Mouse (Mus musculus): Measurements from ENCODE around the gene Qrich2.

The Qrich2 gene

DNA sequence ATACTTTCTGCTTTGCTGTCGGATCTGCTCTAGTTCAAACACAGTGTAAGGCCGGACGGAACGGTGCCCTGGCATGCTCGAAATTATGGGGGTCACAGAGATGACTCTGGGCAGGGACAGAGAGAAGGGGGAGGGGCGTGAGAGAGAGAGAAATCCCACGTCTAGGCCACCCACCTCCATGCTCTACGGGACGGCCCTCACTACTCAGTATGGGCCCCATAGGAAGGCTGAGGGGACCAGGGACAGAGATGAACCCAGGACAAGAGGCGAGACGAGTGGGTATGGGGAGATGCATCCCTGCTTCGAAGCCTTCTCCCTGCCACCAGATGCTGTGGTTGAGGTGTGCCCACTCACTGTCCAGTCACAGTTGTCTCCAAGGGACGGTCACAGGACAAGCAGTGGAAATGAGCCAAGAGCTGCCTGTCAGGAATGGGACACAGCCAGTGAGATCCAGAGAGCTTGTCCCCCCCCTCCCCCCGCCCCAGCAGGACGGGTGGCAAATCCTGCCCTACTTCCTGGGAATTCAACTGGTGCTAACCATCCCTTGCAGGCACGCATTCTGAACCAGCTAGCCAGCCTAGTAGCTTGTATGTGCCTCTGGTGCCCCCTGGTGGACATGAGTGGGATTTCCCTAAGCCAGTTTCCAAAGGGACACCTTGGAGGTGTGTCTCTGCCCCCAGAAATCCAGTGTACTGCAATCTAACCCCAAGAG is 20.3 kb downstream of the Qrich2 start:
- peak; percentile 86 to 95 for DNase-seq (ENCODE audit: low spot score in 2 of 2)

DNA sequence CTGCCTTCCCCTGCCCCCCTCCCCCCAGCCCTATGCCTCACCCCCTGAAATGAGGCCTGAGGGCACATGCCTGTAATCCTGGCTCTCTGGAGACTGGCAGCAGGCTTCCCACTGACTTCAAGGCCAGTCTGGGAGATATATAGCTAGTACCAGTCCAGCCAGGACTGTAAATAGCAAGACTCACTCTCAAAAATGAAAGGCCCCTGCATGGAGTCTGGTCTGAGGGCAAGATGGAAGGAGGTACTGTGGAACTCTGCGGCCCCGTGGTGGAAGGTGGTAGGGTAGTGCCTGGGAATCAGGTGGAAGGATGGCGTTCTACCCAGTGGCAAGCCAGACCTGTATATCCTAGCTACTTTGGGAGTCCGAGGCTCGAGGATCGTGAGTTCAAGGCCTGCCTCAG is 22.1 kb downstream of the Qrich2 start:
- no peak for DNase-seq (ENCODE audit: low spot score in 2 of 2)

DNA sequence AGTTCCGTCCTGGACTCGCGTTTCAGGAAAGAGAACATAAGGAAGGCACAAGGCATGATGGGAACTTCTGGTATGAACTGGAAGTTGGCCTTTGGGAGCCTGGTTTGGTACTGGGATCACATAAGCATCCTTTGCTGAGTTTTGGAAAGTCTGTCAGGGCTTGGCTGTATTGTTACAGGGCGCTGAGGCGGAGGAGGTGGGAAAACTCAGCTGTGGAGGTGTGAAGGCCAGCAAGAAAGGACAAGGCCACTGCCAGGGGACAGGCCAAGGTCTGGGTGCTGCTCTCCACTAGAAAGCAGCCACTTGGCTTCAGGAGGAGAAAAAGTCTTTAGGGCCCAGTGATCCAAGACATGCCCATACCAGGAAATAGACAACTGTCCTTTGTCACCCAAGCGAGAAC is 22.7 kb downstream of the Qrich2 start:
- DNase-seq (ENCODE audit: low spot score in 2 of 2): no peak

DNA sequence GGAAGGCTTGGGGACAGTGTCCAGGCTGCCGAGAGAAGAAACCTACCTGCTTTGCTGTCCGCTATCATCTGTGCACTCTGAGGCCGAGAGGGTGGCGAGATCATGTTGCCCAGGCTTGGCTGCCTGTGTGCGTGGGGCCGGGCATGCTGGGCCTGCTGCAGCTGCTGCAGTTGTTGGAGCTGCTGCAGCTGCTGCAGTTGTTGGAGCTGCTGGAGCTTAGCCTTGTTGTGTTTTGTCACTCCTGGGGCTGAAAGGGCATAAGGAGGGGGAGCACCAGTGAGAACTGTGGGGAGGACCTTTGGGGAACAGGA is 23.2 kb downstream of the Qrich2 start:
- no peak for DNase-seq (ENCODE audit: low spot score in 2 of 2)

DNA sequence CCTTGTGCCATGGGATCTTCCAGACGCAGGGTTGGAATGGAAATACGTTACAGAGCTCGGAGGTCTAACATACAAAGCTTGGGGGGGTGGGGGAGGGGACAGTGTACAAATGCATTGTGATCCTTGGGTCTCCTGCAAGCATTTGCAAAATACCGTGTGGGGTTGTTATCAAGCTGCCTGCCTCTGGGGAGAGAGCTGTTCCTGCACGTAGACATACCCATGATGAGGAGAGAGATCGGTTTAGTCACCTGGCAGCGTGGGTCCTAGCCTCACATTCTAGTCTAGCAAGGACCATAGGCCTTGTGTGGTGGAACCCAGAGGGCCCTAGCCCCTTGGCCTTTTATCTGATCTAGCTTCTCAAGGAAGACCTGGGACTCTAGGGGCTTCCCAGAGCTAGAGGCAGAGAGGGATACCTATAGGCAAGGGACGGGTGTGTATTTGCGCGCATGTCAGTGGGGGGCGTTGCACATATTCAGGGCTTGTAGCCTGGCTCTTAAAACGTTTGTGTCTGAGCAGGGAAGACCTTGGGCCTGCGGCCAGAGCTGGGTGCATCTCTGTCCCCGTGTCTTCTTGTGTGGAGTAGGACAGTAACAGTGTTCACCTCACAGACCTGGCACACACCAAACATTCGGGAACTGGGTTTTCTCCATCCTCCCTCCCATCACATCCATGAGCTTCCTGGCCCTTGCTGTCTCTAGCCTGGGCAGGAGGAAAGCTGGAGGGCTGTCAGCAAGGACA is 23.7 kb downstream of the Qrich2 start:
- no peak for DNase-seq (ENCODE audit: low spot score in 2 of 2)

DNA sequence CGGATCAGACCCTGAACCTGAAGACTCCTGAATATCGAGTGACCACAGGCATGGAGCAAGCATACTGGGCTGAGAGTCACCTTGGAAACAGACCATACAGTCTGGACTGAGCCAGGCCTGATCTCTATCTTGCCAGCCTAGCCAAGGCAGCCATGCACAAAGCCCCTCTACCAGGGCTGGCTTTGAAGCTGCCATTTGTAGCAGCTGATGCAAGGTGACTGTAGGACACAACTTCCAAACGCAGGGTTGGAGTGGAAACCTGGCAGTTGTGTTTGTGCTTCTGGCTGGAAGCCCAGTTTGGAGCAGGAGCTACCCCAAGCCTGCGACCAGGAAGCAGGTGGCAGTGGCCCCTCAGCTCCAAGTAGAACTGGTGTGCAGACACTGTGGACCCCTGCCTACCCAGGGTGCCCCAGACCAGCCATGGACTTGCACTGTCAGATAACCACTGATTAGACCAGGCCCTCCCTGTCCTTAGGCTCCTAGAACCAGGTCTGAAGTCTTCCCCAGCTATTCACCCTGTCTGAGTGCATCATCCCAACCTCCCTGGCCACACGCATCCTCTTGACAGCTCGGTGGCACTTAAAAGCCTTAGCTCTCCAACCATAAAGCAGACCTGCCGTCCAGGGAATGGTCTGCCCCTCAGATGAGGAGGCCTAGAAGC is 25.5 kb downstream of the Qrich2 start:
- no peak for DNase-seq (ENCODE audit: low spot score in 2 of 2)

DNA sequence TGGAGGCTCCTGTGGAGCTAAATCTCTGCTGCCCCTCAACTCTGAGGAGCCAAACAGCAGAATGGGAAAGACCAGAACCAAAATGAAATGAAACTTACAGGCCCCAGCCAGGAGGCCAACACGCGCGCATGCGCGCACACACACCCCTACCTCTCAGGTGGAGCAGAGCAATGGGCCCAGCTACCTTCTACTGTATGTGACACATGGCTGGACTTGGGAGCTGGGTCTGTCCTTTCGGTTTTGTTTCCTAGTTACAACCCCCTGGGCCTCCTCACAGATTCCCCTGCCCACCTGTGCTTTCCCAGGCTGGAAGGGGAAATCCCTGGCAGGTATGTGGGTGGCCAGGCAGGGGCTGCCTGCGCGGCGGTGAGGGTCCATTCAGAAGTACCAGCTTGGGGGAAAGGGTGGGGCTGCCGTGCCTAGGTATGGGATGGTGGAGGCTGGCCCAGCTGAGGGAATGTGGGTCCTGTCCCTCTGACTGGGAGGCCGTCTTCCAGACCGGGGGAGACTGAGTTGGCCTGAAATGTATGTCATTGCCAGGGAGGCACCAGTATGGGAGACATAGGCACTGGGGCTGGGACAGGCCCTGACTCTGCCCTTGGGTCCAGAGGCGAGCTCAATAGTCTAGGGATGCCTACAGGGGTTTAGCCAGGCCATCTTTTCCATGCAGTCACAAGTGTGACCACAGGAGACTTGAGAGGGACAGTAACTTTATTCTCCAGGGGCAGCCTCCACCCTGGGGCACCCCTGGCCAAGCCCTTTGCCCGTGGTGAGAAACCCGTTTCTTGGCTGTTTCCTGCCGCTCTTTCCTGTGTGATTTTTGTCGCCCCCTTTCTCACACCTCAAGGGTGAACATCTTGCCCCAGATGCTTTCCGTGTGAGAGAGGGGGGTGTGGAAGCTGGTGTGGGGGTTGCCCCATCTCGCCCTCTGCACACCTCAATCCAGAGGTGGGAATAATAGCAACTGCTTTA is 26.5 kb downstream of the Qrich2 start:
- DNase-seq (ENCODE audit: low spot score in 2 of 2): no peak

DNA sequence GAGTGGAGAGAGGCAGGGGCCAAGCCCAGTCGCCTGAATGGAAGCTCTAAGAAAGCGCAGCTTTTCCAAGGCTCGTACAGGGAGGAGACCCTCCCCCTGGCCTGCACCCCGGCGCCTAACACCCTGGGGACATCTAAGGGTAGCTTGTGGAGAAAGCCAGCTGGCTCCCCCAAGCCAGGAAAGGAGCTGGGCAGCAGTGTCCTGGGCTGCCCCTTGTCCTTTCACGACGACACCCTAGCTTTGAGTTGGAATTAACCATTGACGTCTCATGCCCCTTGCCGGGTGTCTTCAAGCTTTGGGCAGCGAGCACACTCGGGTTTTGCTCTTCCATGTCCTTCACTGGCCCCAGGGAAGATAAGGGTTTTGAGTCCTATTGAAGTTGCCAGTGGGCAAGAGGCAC is 28.5 kb downstream of the Qrich2 start:
- DNase-seq (ENCODE audit: low spot score in 2 of 2): no peak

DNA sequence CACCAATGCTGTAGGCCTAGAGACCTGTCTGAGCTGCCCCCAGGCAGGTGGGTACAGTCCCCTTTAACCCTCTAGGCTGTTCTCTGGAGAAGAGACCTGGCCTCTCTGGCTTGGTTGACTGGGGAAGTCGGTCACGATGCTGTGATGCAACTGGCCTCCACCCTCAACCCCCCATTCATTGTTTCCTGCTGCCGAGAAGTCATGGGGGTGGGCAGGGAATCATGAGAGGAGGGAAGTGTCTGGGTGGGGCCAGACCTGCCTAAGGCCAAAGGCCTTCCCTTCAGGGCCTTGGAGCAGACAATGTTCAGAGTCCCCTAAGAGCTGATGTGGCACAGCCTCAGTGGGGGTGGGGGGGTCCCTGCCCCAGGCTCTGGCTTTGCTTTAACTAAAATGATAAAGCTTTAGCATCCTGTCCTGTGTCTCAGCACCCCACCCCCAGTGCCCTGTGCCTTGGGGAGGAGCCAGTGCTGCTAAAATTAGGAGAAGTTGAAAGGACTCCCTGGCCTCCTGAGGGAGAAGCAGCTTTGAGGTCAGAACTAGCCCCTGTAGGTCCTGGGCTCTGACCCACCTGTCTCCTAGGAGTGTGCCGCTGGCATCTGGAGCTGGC is 29.2 kb downstream of the Qrich2 start:
- DNase-seq (ENCODE audit: low spot score in 2 of 2): no peak

DNA sequence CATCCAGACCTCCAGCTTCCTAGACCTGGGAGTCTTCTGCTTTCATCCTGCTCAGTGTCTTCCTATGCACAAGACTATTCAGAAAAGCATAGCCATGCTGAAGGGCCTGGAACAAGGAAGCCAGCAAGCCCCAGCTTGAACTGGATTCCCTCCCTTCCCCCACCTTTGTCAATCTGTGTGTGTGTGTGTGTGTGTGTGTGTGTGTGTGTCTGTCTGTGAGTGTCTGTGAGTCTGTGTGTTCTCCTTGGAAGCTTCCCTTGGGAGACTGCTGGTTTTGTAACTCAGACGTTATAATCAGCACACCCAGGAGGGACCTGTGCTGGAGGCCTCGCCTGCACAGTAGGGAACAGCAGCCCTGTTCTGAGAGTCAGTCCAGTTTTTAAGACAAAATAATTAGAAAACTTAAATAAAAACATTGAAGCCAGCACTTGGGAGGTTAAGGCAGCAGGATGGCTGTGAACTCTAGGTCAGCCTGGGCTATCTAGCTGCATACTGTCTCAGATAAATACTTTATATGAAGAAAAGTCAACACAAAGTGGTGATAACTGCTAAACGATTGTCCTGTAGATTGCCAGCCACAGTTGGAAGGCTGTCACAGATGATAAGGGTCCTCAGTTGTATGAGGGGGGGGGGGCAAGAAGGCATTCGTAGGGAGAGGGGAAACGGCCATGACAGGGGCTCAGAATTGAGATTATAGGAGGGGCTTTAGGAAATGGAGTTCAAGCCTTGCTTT is 29.9 kb downstream of the Qrich2 start:
- DNase-seq (ENCODE audit: low spot score in 2 of 2): no peak

DNA sequence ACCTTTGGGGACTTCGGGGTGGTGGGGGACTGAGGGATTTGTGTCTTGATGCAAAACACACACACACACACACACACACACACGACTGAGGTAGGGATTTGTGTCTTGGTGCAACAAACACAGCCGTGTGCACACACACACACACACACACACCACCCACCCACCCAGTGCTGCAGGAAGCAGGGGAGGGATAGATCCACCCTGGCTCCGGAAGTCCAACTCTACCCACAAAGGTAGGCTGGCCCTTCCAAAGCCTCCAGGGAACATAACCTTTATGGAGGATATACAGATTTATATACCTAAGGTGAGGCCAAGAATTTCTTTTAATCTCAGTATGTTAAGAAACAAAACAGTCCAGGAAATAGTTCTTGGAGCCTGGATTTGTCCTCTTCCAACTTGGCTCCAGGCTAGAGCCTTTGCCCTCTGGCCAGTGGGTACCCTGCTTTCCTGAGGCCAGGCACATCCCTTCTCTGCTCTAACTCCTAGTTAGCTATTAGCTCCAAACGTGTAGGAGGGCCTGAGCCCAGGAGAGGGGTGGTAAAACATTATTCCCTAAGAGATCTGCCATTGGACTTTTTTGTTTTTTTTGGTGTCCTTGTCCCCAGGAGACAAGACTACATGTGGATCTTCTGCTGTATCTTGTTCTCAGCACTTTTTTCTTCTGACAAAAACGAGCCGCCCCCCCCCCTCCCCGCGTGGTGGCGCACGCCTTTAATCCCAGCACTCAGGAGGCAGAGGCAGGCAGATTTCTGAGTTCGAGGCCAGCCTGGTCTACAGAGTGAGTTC is 30.9 kb downstream of the Qrich2 start:
- no peak for DNase-seq (ENCODE audit: low spot score in 2 of 2)

DNA sequence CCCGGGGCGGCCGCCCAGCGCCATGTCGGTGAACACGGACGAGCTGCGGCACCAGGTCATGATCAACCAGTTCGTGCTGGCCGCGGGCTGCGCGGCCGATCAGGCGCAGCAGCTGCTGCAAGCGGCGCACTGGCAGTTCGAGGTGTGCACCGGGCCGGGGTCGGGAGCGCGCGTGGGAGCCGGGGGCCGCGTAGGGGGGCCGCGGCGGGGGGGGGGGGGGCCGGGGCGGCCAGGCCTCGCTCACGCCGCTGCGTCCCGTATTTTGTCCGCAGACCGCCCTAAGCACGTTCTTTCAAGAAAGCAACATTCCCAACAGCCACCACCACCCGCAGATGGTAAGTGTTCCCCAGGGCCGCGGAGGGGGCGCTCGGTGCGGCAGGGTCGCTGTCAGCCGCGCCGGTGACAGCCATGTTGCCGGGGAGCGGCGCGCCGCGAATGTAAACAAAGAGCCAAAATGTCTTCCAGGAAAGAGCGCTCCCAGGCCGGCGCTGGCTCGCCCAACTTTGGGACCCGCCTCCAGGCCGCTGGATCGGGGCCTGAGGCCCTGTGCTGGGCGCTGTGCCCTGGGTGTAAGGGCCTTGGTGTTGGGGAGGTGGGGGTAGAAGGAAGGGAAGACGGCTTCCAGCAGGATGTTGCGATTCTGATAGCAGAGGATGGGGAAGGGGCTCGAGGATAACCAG is 31.6 kb downstream of the Qrich2 start:
- DNase-seq (ENCODE audit: low spot score in 2 of 2): peak in 1 of 2 experiments; percentile 59

DNA sequence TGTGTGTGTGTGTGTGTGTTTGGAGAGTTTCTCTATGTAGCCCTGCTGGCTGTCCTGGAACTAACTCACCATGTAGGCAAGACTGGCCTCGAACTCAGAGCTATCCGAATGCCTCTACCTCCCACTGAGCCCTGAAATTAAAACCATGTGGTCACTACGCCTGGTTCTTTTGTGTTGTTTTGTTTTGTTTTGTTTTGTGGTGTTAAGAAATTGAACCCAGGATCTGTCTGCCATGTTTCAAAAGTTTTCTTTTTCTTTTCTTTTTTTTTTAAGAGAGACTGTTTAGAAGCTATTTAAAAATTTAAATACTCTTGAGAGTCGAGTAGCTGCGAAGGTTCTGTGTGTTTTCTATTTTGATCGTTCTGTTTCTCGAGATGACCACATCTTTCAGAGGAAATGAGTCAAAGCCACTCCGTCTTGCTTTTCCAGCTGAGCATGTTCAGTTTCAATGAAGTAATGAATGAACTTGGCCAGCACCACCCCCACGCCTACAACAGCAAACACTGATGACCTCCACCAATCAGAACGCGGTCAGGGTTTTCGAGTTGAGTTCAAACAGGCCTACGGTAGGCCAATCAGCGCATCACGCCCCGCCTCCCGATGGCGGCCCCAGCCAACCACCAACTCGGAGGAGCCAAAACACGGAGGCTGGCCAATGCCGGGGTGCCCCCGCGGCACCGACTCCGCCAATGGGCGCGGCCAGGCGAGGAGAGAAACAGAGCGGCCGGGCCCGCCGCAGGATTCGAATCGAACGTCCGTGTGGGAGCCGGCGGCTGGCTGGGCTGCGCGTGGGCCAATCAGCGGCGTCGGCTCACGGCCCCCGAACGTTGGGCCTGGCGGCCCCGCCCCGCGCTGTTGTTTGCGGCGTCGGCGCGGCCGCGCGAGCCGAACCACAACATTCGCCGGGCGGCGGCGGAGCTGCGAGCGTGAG is 32.4 kb downstream of the Qrich2 start, which contains the start of gene Ubald2:
Gene Ubald2 (plus strand): TSS at position 739 of the 931 bp plus-strand sequence.
- DNase-seq (ENCODE audit: low spot score in 2 of 2): peak; percentile 97 to 98

DNA sequence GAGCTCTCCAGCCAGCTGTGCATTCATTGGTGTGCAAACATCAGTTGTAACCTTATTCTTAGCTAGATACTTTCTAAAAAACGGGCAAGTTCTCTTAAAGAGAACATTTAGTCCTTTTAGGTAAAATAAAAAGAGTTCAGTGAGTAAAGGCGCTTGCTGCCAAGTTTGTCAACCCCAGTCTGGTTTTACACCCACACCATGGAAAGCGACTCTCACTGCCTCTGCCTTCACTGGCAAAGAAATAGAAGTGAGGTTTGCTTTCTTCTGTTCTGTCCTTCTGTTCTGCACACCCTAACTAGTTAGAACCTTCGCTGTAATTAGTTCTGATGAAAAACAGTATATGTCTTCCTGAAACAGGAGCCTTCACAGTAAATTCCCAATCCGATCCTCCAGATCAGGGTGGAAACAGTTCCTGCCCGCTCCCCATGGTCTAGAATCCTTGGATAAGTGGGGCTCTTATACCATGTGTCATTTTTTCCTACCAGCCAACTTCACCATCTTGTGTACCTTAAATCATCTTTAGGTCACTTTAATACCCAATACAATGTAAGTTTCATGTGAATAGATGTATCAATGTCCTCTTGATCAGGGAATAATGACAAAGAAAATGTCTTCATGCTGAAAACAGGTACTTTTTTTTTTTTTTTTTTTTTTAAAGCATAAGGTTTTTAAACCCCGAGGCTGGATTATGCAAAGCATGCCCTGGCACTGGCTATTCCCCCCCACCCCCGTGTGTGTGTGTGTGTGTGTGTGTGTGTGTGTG is 33.3 kb downstream of the Qrich2 start:
- no peak for DNase-seq (ENCODE audit: low spot score in 2 of 2)

DNA sequence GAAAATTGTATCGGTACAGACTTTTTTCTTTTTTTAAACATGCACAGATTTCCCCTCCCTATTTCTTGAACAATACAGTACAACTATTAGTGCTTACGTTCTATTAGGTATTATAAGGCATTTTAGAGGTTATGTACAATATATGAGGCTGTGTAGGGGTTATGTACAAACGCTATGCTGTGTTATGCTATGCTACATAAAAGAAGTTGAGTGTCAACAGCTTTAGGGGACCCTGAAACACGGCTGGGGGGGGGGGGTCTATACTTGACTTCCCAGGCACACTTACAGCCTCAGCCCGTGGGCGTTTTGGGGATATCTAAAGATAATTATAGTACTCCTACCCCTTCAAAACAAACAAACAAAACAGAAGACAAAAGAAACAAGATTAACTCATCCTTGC is 33.9 kb downstream of the Qrich2 start:
- DNase-seq (ENCODE audit: low spot score in 2 of 2): no peak

DNA sequence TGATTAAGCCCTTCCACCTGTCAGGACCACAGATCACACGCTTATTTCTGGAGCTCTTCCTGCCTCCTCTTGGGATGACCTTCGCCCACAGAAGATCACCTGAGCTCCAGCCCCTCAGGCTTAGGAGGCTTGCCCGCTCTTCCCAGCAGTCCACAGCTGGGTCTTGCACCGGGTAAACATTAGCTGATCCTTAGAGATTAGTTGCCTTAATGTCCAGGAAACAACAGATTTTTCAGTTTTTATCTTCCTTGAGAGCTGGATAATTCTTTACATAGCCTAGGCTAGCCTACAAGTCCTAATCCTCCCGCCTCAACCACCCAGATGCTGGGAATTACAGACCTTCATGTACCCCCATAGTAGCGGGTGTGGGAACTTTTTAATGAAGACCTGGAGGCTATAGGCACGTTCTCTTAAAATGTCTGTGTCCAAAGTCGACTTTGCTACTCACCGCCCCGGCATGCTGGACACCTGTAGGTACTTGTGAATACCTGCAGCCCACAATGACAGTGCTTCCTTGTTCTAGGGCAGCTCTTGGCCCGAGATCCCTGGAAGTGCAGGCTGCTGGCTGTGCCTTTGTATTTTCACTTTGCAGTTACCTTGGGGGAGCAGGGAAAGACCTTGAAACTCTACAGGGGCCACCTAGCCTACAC is 34.5 kb downstream of the Qrich2 start:
- no peak for DNase-seq (ENCODE audit: low spot score in 2 of 2)
